Mouse (Mus musculus) cerebellum, adult 8-10 months (tissue): Measurements from ENCODE around the gene Vgll1.

Experiments
- DNase-seq: peaks from one replicate; pipeline ENCODE4 v3.0.0; 2022

Gene Vgll1

DNA sequence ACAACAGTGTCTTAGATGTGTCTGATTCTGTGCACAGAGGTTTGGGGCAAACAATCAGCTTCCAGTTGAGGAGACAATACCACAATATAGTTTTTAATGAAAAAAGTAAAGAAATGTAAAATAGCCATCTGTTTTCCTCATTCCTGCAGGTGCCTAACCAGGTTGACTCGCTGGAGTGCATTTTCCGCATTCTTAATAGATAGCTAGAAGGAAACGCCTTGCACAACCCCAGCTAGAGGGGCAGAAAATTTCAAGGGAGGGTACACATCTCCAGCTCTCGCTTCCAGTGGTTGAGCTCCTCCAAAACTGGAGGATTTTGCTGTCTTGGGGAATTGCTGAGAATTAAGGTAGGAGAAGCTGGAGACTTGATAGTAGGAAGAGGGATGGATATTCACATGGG lies at the start of gene Vgll1:
Gene Vgll1 (plus strand): TSS at position 301 of the 400 bp plus-strand sequence.
- no peak for DNase-seq

DNA sequence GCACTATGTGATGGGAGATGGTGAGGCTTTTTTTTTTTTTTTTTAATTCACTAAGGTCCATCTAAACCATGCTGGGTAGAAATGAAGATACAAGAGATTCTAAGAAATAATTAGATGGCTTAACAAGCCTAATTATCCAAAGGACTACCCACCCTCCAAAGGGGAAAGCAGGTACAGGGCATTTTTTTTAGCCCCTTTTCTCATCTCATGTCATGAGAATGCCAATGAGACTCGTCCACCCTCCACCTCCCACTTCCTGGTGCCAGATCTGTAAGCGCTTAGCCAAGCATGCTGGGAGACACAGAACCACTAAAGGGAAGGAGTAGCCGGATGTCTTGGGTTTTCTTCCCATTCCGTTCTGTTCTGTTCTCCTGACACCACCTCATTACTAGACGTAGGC lies 45.1 kb upstream of the Vgll1 start, which contains the start of gene Brs3:
Gene Brs3 (plus strand): TSS at position 301 of the 400 bp plus-strand sequence.
- DNase-seq, result no peak

DNA sequence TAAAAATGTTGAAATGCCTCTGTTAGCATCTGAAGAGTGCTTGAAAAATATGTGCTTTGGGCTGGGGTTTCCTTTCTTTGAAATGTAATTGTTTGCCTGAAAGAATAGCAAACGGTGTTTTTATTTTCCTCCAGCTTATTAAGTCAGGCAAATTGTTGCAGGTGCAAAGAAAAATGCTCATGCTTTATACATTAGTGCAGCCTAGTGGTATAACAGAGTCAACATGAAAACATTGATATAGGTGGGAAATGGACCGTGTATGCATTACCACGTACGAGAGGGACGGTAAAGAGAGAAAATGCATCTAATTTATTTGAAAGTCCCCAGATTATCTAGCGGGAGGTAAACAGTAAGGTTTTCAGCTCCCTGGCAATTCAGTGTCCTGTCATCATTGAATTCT lies 44.0 kb upstream of the Vgll1 start:
- no peak for DNase-seq

DNA sequence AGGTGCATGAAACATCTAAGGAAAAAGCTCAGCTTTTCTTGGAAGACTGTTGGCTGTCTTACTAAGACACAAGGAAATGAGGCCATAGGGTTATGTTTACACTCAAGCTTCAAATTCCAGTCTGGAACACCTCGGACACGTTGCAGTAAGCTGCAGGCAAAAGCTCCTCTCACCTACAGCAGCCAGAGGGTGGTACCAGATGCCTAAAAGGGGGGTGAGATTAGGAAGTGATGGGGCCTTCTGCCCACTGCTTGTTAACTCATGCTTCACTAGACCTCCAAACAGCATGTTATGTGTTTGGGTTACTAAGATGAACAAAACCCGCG lies 35.1 kb upstream of the Vgll1 start:
- no peak for DNase-seq

DNA sequence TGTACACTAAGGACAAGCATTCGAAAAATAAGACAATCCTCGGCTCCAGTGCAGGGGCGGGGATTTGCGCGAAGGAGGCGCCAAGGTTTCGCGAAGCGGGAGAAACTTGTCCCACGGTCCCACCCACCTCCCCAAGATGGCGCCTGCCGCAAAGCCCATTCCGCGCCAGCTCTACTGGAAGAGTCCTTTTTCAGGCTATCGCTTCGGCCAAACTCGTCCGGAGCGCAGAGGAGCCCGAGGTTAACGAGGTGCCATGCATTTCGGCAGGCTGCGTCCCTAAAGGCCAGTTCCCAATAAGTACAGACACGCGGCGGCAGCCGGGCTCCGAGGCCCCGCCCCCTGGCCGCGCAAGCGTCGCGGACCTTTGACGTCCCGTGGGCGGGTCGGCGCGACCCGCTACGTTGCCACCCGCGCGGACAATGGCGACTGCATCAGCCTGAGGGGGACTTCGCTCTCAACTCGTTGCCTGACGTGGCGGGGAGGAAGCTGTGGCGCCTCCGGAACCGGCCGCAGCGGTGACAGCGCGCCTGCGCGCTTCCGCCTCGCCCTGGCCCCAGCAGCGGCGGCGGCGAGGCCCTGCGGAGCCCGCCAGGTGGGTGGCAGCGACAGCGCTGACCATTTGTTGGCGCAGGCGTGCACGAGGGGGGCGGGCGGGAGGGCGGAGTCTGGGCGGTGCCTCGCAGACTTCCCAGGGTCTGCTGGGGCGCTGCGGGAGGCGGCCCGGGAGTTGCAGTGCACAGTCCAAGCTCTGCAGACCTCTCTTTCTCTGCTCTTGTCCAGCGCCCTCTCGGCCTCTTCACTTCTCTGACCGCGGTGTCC lies 34.5 kb upstream of the Vgll1 start, which contains the start of gene Htatsf1:
Gene Htatsf1 (plus strand): TSS at position 410 of the 819 bp plus-strand sequence.
- DNase-seq, result peak; percentile 81

DNA sequence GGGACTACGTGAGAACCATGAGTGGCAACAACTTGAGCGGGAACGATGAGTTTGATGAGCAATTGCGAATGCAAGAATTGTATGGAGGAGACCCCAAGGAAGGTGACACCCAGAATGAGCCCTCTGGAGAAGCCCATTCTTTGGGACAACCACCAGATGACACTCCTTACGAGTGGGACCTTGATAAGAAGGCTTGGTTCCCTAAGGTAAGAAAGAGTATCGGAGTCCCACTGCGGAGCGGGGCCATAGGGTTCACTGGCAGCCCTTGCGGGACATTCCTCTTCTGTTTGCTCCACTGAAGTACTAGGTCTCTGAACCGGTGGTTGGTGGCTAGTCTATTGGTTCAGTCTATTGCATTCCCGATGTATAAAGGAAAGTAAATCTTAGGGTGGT lies 33.9 kb upstream of the Vgll1 start:
- DNase-seq, result no peak

DNA sequence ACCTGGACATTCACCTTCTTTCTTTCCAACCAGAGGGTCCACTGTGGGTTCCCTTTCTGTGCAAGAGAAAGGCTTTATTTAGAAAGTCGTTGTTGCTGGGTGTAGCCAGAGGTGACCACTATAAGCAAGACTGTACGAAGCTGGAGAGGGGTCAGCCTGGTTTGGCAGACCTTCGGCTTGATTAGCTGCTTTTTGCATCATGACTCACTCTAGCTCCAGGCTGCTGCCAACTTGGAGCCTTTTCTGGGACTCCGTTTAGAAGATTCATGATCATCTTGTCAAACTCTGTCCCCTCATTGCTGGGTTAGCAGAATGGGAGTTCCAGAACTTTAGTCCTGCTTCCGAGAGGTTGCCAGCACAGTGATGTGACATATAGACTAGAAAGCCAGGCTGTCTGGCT lies 6.4 kb upstream of the Vgll1 start:
- DNase-seq, result no peak

DNA sequence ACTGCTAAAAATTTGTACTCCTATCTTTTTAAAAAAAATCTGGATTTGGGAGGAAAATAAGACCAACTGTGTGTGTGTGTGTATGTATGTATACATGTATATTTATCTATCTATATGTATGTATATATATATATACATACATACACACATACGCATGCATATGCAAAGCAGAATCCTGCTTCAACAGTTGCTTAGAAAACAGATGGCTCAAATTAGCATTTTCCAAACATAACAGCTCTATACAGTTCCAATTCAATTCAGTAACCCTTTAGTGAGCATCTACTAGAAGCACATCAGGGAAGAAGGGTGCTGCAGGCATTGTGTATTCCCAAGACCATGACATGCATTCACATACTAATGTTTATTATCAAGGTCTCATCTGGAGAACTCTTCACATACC lies 15.5 kb downstream of the Vgll1 start:
- no peak for DNase-seq

DNA sequence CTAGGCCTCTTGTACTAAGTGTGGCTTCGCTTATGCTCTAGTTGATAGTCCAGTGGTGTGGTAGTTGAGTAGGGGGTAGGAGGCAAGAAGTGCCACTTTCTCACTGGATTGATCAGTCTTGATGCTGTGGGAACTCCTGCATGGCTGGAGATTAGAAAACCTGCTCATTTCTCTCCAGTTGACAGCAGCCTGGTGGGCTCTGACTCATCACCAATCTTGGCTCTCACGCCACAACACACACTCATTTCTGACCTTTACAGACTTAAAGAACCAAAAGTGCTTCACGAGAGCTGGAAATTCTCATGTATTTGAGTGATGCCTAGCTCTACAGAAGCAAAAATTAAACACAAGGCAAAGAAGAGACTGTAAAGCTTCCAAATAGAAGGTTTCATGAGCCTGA lies 19.1 kb downstream of the Vgll1 start:
- no peak for DNase-seq

DNA sequence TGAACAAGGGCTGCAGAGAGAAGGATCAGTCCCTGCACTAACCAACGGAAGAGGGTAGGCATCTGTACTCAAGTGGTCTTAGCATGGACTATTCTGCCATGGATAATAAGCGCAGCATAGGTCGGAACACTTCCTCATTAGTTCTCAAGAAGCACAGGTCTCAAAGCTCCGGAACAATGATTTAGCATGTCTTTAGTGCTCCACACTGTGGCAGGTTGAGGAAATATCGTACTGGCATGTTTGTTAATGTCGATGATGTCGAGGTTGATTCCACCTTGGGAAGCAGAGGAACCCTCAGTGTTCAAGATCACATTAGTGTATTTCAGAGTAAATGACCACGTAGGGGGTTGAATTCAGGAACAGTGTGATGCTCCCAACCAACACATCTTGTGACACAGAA lies 30.2 kb downstream of the Vgll1 start:
- no peak for DNase-seq

DNA sequence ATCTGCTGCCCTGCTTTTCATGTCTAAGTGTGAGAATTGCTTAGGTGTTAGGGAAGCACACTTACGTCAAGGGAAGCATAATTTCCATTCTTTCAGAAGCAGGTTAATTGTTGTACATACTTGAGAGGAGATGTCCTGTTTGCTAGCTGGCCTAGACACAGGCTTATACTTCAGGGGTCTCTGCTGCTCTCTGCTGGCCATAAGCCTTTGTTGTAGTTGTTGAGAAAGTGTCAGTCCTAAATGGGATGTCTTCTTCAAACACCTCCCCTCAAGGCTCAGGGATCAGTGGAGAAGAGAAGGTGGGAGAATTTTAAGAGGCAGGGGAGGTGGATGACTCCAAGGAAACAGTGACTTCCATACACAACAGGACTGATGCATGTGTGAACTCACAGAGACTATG lies 32.9 kb downstream of the Vgll1 start:
- no peak for DNase-seq

DNA sequence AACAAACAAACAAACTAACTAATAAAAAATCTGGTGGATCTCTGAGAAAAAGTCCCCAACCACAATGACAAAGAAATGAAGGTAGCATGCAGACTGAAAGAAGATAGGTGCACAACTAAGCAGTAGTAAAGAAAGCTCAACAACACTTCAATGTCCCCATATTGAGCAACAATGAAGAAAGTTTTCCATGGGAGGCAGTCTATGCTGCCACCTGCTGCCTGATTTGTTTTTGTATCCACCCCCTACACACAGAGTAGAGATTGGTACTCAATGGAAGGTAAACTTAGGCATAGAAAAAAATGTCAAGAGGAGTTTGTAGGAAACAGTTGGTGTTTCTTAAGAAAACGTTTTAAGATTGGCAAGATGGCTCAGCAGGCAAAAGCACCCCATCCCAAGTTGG lies 42.7 kb downstream of the Vgll1 start:
- DNase-seq, result no peak

DNA sequence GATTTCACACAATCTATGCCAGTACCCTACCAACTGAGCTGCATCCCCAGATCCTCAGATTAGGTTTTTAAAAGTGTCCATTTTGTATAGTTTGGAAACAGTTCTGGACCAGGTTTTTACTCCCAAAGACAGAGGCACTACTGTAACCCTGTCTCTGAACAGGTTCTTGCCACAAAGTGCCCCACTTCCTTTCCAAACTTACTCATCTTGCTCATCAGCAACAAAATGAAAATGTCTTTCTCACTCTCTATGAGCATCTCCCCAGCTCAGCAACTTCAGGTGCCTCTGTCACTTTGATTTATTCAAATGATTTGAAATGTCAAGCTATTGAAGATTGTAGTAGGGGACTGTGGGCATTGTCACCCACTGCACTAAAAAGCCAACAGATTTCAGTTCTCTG lies 49.7 kb downstream of the Vgll1 start:
- no peak for DNase-seq

DNA sequence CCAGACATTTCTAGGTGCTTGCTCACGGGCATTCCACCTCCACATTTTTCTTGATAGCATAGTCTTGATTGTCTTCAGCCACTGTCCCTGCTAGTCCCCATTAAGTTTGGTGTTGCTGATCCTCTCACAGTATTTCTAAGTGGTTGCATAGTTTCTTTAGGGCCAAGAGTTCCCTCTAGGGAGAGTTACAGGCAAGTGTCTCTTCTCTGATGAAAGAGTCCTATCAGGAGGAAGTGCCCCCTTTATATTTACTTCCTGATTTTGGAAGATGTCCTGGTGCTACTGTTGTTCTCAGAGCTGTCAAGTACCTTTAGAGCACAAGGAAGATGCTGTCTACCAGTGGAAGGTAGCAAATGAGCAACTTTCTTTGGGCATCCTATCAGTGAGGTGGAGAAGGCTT lies 65.6 kb downstream of the Vgll1 start:
- no peak for DNase-seq
